Mouse (Mus musculus): Measurements from ENCODE around the gene Olfr867.

- no peak for TF ChIP-seq RCOR1 (IDR thresholded peaks at IDR 0.05; ENCODE audit: low read depth, low read length)
- TF ChIP-seq CTCF (IDR thresholded peaks at IDR 0.05 in 2 of 3, conservative IDR thresholded peaks at IDR 0.05 in 1 of 3; ENCODE audit: control insufficient read depth in 1 of 3, insufficient read depth in 1 of 3, low read depth in 2 of 3, low read length in 3 of 3, poor library complexity in 1 of 3, severe bottlenecking in 1 of 3) = no peak
- TF ChIP-seq POLR2A (IDR thresholded peaks at IDR 0.05; ENCODE audit: control insufficient read depth in 1 of 2, insufficient read depth in 1 of 2, low read depth in 1 of 2, low read length in 2 of 2, poor library complexity in 1 of 2) = no peak
- TF ChIP-seq USF1 (IDR thresholded peaks at IDR 0.05; ENCODE audit: low read depth, low read length) = no peak
- no peak for TF ChIP-seq GABPA (IDR thresholded peaks at IDR 0.05; ENCODE audit: low read depth, low read length)
- TF ChIP-seq ZMIZ1 (IDR thresholded peaks at IDR 0.05; ENCODE audit: low read depth, low read length) = no peak
- no peak for TF ChIP-seq EP300 (IDR thresholded peaks at IDR 0.05; ENCODE audit: low read depth in 1 of 2, low read length in 2 of 2)
Measured at GRCm38 (mm10) chr9:20070236-20070635, 12.9 kb upstream of the Olfr867 start.

All from MEL (cell line).